Mouse (Mus musculus) MN1 (cell line): ENCODE results near the gene Tmem221.
A peak's percentile ranks its signal among the peaks of the same experiment; 100 is the strongest.

Source experiments
- DNase-seq: peaks from one replicate; pipeline ENCODE4 v3.0.0-alpha.2; 2016; ENCODE audit warnings: low spot score

The Tmem221 gene

GRCm38 (mm10) chr8:71509316-71509715 lies 49.4 kb downstream of the Tmem221 start:
- peak; percentile 61 for DNase-seq

- peak; percentile 85 for DNase-seq
Observed at GRCm38 (mm10) chr8:71507589-71508104, 51.0 kb downstream of the Tmem221 start.

DNA sequence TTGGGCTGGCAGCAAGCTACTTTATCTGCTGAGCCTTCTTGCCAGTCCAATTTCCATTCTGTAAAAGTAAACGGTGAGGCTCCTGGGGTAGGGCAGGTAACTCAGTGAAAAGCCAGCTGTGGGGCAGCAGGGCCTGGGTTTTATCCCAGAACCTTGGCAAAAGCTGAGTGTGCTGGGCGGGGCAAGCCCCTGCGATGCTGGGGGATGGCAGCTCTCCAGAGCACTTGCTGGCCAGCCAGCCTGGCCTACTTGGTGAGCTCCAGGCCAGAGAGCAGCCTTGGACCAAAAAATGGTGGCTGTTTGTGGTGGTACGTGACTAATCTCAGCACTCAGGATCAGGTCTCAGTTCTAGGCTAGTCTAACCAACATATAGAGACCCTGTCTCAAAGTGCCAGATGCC lies 52.7 kb downstream of the Tmem221 start:
- DNase-seq = peak; percentile 68

GRCm38 (mm10) chr8:71505326-71505725 lies 53.3 kb downstream of the Tmem221 start:
- no peak for DNase-seq

GRCm38 (mm10) chr8:71504349-71504748 lies 54.3 kb downstream of the Tmem221 start:
- no peak for DNase-seq
